Mouse (Mus musculus): Measurements from ENCODE around the gene BC030867.
A peak's percentile ranks its signal among the peaks of the same experiment; 100 is the strongest.
"Not testable (repeated sequence)": the region's sequence is repeated elsewhere in the genome, so short reads cannot be mapped to it uniquely, and the experiment has no call there.

BC030867 gene

DNA sequence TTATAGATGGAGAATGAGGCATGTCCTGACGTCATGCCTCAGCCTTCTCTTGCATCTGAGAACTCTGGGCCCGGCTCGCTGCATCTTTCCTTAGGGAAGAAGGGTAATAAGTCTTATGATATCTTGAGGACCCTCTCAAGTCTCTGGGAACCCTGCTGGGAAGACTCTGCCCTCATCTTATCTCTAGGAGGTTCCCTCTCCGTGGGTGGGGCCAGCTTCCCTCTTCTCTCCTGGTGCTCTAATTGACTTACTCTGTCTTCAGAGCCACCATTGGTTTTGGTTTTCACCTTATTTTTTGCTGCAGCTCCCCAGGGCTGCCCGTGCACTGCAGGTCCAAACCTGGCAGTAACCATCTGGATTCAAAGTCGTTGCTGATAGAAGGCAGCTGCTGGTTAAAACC lies 9.4 kb downstream of the BC030867 start:
- DNase-seq, result no peak

DNA sequence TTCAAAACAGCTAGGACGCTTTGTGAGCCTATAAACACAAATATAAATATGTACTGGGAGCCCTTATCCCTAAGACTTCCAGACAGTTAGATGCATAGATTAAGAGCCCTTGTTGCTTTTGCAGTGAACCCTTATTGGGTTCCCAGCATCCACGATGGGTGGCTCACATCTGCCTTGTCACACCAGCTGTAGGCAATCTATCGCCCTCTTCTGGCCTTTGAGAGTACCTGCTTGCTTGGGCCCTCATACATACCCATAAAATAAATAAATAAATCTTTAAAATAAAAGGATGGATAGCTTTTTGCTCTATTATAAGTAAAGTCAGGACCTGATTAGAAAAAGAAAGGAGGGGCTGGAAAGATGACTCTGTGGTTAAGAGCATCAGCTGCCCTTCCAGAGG lies 9.8 kb downstream of the BC030867 start:
- peak; percentile 7 for DNase-seq

DNA sequence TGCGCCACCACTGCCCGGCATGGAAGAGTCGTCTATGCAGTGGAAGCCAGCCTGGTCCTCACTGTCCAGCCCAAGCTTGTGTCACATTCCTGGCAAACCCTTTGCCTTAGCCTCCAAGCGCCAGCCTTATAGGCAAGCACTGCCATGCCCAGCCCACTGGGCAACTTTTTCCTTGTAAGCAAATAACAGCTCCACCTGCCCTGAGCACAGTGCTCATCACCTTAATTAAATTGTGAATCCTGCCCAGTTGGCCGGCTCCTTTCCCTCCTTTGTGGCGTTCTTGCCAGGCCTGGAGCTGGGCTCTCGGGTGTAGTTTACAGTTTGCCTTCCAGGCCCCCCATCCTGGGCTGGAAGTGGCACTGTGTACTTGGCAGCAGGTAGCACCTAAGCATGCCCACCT lies 14.5 kb downstream of the BC030867 start:
- no peak for DNase-seq

DNA sequence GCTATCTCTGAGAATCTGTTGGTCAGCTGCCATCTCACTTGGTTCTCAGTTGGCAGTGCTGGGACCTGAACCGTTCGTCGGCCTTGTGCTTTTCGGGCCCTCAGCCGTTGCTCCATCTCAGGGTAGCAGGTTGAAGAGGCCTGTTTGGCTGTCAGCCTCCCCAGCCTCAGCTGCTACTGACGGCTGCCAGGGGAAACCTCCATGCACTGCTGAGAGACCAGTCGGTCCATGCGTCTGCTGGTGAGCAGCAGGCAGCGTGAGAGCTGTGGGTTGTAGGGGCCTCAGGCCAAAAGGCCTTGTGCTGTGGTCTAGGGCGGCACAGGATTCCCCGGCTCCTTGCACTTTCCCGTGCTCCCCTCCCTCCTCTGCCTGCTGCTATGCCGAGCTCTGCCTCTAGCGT lies 17.1 kb downstream of the BC030867 start:
- no peak for DNase-seq

DNA sequence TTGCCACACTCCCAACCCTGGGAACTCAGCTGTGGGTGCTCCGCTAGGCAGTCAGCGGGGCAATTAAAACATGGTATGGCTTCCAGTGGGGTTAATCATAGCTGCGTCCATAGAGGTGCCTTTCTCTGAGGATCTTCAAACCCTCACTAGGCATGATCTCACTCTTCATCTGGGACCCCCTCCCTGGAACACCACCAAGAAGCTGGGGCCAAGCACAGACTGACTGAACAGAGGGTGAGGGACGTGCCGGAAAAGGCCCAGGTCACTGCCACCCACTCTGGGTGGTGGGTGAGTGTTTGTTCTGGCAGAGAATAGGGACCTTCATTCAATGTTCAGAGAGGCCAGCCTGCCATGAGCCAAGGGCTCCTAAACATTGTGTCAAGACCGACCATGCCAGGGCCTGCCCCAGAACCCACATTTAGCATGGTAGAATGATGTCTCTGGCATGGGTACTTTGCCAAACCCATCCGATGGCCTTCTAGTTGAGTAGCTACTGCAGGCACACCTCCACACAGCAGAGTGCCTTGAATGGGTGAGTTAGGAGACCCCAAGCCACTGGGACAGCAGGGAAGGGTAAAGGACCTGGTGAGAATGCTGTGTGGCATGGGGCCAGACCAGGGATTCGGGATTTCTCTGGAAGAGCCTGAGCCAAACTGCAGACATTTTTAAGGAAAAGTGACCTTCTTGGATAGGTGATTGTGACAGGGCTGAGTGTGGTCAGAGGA lies 18.1 kb downstream of the BC030867 start:
- no peak for DNase-seq

DNA sequence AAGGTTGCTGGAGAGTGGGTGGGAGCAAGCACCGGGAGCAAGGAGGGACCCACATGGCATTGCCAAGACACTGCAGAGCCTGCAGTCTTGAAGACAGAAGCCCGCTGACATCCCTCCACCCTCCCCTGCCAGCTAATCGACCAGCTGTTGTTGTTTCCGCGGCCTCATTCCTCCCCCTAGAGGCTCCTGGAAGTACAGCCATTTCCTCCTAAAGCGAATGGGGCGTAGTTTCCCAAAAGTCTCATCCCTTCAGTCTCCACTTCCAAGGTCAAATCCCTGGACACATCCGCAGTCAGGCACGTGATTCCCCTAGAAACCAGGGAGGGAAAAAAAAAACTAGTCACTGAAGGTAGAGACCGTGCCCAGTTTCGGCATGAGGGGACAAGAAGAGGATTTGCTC lies 18.8 kb downstream of the BC030867 start:
- DNase-seq, result peak; percentile 71

DNA sequence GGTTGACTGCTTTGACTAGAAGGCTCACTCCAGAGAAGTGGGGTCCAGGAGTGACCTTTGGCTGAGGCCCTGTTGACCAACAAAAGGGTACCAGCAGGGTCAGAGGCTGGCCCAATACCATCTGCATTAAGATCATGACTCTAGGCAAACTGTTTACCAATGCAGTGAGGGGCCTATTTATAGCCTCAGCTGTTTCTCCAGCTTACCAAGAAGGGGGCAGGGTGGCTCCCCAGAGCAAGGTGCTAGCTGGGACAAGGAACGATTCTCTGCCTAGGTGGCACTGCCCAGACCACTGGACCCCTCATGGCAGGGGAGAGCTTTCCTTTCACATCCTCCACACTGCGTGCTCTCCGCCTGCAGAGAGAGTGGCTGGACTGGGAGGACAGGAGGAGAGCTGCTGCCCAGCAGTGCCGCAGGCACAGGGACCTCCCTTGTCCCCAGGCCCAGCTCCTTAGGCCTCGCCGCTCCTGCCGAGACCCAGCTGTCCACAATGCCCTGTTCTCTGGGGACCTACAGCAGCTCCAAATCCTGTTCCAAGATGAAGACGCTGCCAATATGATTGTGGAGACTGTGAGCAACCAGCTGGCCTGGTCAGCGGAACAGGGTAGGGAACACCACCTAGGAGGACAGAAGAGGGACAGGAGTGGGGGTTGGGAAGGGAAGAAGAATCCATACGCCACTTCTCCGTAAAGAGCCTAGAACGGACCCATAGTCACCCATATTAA lies 20.0 kb downstream of the BC030867 start, which contains the start of gene Asb16:
Asb16 (plus strand) TSS at position 224 of the 725 bp plus-strand sequence.
- no peak for DNase-seq

DNA sequence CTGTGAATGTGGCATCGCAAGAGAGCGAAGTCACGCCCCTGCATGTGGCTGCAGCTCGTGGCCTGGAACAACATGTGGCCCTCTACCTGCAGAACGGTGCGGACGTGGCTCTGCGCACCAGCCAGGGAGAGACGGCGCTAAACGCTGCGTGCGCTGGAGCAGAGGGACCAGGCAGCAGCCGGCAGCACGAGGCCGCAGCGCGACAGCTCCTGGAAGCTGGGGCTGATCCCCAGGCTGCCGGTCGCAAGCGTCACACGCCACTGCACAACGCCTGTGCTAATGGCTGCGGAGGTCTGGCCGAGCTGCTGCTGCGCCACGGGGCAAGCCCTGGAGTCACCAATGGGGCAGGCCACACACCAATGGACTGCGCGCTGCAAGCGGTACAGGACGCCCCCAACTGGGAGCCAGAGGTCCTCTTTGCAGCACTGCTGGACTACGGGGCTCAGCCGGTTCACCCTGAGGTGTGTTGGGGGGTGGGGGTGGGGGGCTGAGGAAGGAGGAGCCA lies 27.8 kb downstream of the BC030867 start:
- no peak for DNase-seq

DNA sequence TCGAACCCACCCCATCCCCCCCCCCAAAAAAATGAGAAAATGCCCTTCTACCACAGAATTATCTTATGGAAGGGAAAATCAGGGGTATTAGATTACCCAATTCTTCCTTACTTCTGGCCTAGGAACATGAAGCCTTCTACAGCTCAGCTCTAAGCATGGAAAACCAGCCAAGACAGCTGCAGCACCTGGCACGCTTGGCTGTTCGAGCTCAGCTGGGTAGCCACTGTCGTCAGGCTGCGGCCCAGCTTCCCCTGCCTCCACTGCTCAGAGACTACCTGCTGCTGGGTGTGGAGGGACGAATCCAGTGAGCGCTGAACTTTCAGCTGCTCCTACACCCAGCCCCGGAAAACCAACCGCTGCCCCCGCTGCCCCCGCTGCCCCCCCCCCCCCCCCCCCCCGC lies 29.1 kb downstream of the BC030867 start:
- DNase-seq, result no peak

DNA sequence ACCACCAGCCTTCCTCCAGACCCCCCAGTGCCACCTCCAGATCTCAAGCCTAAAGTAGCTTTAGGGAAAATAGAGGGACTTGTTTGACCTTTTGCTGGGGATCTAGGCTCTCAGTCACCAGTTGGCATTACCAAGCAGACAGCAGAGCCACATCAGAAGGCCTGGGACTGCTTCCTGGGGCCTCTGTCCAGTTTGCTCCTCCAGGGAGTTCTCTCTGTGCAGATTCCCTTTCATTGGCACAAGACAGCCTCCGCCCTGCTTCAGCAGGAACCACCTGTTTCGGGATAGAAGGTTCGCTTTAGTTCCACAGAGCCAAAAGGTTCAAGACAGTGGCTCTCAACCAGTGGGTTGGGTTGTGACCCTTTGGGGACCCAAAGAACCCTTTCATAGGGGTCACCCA lies 30.9 kb downstream of the BC030867 start:
- no peak for DNase-seq

DNA sequence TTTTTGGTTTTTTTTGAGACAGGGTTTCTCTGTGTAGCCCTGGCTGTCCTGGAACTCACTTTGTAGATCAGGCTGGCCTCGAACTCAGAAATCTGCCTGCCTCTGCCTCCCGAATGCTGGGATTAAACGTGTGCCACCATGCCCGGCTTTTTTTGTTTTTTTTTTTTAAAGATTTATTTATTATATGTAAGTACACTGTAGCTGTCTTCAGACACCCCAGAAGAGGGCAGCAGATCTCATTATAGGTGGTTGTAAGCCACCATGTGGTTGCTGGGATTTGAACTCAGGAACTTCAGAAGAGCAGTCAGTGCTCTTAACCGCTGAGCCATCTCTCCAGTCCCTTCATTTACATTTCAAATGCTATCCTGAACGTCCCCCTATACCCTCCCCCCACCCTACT lies 31.6 kb downstream of the BC030867 start:
- DNase-seq, result not testable (repeated sequence)

DNA sequence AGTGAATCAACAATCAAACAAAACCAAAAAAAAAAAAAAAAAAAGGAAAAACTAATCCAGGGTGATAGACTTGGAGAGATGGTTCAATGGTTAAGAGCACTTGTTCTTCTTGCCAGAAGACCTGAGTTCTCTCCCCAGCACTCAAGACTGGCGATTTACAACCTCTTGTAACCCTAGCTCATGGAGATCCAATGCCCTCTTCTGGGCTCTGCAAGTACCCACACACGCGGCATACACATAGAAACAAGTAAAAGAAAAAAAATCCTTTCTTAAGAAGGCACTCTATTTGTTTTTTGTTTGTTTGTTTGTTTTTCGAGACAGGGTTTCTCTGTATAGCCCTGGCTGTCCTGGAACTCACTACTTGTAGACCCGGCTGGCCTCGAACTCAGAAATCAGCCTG lies 35.2 kb downstream of the BC030867 start:
- no peak for DNase-seq

DNA sequence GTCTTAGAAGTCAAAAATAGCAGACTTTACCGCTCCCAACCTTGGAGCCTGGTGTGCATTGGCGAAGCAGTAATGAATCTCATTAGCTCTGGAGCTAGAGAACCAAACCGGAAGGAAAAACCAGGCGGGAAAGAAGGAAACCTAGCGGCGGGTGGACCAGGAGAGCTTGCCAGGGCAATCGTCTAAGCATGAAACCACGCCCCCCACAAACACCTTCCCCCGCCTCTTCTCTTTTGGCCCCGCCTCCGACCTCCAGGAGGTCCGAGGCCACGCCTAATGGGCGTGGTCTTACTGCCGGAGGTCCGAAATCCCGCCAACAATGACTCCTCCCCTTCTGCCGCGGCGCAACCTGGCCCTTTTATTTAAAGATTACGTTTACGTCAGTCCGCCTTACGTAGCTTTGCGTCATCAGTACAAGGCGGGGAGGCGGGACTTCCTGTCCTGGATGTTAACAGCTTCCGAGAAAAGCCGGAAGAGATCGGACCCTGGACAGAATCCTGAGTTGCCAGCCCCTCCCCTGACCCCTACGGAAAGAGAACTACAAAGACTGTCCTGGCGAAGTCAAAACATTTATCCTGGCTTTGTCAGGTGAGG lies 35.9 kb downstream of the BC030867 start, which contains the start of gene Tmub2:
Tmub2 (plus strand) TSS at position 431 of the 594 bp plus-strand sequence.
- DNase-seq, result peak; percentile 96

DNA sequence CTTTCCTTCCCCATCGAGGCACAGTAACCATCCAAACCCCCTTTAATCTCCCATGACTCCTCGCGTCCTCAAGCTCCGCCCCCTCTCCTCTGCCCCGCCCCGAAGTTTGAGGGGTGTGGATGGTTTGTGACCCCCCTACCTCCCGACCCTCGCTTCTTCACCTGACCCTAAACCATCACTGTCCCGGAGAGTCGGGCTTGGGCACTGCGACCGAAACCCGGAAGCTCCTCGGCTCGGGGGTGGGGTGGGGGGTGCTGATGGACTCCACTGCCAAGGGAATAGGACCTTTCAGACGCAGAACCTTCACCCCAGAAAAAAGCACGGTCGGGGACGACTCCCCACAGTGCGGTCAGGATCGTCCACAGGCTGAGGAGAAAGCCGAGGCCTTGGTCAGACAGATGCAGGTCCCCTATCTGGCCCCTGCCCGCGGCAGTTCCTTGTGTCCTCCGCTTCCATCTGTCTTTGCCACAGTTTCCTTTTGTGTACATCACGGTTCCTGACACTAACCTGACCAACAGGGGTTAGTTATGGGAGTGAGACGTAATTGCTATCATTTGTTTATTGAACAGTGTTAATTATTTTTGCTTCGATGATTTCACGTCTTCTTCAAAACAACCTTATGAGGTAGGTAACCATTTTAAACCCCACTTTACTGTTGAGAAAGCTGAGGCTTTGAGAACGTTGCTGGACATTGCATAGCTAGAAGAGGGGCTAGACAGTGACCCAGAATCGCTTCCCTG lies 36.6 kb downstream of the BC030867 start:
- DNase-seq, result peak; percentile 84

DNA sequence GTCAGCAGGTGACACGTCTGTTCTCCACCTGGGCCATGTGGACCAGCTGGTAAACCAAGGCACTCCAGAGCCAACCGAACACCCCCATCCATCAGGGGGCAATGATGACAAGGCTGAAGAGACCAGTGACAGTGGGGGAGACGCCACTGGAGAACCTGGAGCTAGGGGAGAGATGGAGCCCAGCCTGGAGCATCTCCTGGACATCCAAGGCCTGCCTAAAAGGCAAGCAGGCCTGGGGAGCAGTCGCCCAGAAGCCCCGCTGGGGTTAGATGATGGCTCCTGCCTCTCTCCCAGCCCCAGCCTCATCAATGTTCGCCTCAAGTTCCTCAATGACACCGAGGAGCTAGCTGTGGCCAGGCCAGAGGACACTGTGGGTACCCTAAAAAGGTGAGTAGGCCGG lies 38.8 kb downstream of the BC030867 start:
- no peak for DNase-seq

DNA sequence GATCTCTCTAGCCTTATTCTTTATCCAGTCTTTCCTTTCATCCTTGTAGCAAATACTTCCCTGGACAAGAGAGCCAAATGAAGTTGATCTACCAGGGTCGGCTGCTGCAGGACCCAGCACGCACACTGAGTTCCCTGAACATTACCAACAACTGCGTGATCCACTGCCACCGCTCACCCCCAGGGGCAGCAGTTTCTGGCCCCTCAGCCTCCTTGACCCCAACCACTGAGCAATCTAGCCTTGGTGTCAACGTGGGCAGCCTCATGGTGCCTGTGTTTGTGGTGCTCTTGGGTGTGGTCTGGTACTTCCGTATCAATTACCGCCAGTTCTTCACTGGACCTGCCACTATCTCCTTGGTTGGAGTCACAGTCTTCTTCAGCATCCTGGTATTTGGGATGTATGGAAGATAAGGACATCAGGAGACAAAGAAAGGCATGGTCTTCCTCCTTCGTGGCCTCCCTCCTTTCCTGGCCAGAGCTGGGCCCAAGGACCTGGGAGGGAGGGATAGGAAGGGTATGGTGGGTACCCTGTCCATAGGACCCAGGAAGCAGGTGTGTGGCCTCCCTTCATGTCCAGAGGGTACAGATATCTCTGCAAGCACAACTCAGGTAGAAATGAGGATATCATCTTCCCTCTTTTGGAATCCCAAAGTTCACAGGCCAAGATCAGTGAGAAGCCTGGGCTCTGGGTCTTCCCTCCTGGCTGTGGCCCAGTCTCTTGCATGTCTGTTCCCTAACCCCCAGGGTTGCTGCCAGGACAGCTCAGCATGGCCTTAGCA lies 39.5 kb downstream of the BC030867 start:
- DNase-seq, result no peak

DNA sequence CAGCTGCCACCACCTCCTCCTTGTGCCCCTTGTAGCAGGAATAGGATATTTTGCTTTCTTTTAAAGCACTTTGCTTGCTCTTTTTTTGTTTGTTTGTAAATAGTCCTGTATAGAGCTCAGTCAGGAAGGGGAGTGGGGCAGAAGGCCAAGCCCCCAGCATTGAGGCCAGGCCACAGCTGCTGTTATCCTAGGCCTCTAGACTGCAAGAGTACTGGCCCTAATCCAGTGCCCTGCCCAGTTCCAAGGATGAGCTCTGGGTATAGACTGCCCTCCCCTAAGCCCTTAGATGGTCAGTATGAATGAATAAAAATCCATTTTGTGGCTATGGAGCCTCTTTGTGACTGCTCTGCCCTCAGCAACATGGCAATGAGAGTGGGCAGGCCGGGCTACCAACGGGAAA lies 40.2 kb downstream of the BC030867 start:
- DNase-seq, result no peak

DNA sequence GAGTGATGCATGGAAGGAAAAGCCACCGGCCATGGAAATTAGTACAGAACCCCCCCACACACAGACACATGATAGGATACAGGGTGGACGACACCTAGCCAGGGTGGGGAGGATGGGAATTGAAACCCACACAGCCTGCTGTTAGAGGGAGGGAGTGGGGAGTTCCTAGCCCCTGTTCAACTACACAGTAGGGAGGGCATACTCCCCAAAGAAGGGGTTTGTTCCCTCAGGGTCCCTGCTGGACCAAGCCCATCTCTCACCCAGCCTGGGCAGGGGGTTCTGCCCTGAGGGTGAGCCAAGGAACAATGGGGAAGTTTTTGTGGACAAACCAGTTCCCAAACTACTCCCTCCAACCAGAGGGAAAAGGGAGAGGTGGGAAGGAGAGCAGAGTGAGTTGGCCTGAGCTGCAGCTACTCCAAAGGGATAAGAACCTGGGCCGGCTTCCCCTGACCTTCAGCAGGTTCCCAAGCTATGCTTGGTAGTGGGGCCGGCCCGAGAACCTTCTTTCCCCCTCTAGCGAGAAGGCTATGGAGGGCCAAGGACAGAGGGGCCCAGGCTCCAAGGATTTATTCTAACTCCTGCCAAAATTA lies 40.9 kb downstream of the BC030867 start:
- no peak for DNase-seq

DNA sequence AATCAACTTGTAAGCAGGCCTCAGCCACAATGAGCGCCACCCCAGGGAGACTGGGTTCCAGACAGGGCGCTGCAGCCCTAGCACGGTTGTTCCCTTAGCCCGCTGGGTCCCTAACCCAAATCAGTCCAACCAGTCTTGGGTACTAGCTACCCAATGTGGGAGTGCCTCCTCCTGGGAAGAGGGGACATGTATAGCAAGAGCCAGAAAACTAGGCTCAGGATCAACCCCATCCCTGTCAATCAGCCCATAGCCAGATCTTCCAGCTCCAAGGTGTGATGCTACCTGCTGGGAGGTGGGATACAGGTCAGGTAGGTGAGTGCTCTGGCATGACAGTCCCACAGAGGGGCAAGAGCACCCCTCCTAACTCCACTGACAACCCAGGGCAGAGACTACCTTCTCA lies 41.5 kb downstream of the BC030867 start:
- no peak for DNase-seq

DNA sequence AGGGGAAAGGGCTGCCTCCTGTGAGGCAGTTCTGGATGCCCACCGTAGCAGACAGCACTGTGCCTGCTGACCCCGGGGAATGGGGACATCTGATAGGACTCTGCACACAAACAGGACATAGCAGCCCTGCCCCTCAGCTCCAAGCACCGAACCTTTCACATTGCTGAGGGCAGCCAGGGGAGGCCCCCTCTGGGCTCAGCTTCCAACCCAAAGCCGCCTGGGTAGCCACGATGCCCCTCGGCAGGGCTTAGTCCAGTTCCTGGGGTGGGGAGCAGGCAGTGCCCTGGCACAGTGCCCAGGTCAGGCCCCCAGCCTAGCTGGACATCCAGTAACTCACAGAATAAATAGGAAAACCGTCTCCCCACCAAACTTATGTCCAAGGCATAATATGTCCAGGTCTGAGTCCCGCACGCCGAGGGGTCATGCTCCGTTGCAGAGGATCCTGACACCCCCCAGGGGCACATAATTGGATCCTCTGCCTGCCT lies 42.4 kb downstream of the BC030867 start:
- DNase-seq, result no peak

DNA sequence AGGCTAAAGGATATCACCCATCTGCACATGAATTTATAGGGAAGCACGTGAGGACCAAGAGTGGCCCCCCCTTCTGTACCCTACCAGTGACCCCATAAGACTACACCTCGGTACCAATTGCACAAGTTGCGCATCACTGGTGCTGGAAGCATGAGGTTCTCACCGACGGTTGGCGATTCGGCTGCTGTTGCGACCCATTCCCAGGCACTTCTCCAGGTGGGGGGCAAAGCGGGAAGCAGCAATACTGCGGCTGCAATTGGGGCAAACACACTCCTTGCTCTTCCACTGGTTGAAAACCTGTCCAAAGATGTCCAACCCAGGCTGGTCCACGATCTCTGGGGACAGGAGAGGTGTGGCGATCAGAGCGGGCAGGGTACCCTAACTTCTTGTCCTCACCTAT lies 45.3 kb downstream of the BC030867 start:
- DNase-seq, result no peak

DNA sequence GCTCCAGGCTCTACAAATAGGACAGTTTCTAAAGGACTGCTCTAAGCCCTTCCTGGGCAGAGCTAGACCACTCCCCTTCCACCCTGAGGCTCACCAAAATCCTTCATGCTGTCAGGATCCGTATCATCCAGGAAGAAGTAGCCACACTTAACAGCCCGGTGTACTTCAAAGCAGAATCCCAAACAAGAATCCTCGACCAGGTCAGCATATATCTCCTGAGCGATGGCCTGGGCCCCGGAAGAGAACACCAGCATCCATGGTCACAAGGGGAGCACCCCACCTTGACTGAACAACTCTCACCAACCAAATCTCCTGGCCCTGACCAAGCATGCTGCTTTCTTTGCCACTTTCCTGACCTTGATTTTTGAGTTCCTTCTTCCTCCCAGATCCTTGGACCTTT lies 45.7 kb downstream of the BC030867 start:
- DNase-seq, result no peak

Measured in thymus, postnatal 14 days (tissue).